Mouse (Mus musculus): ENCODE data around the gene Map2k2. TPM values are rescaled to one million over a fixed set of nuclear protein-coding genes. Genes with fewer than 3 reads are reported as not detected.
A peak's percentile ranks its signal among the peaks of the same experiment; 100 is the strongest.

Gene Map2k2
- polyA plus RNA-seq, 1 experiment from 2014 or later, result 100 TPM

DNA sequence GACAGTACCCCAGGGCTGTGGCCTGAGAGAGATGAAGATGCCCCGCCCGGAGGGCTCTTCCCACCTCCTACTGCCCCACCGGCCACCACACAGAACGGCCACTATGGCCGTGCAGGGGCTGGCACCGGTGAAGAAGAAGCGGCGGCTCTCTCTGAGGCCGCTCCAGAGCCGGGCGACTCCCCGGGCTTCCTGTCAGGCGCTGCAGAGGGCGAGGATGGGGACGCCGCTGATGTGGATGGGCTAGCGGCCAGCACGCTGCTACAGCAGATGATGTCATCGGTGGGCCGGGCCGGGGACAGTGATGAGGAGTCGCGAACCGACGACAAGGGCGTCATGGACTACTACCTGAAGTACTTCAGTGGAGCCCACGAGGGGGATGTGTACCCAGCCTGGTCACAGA, 39.0 kb downstream of the Map2k2 start:
- WGBS (ENCODE audit: insufficient replicate concordance), result 89% methylated on average over 27 of the region's 27 CpGs
- H3K27me3 ChIP-seq (ENCODE audit: control insufficient read depth, insufficient read depth, low read depth, low read length), result no peaks in the 10 kb centered on the region
- peaks cover 47% of the 10 kb centered on the region for H3K4me1 ChIP-seq (ENCODE audit: control insufficient read depth, low read depth, low read length)
- no peak overlapping the region for H3K4me2 ChIP-seq (ENCODE audit: low read depth, low read length)
- no peak overlapping the region for H3K4me3 ChIP-seq (ENCODE audit: low read depth, low read length)
- ATAC-seq (ENCODE audit: low read depth), result no peak
- peaks cover 67% of the 10 kb centered on the region for H3K36me3 ChIP-seq (ENCODE audit: control insufficient read depth, insufficient read depth)
- no peak overlapping the region for H3K9ac ChIP-seq (ENCODE audit: low read depth, low read length)
- H3K27ac ChIP-seq (ENCODE audit: low read length), result no peak overlapping the region
- no peaks in the 10 kb centered on the region for H3K9me3 ChIP-seq (replicated peaks; ENCODE audit: control insufficient read depth, low read length)

DNA sequence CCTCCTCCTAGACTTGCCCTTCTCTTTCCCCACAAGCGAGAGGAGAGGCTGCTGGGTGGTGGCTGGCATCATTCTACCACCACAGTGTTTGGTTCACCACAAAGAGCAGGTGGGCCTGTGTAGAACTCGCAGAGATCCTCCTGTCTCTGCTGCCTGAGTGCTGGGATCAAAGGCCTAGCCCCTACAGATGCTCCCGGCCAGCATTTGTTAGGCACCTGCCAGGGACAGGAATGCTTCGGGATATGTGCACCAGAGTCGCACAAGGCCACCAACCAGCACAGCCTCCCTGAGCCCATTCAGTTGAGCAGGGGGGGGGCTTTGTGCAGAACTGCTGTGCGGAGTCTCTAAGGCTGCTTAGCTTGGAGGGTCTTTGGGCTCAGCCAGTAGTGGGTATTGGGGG, 39.6 kb downstream of the Map2k2 start:
- Histone ChIP-seq H3K4me3 (ENCODE audit: low read depth, low read length) (no peak overlapping the region), H3K27me3 (ENCODE audit: control insufficient read depth, insufficient read depth, low read depth, low read length) (no peaks in the 10 kb centered on the region), H3K9me3 (replicated peaks; ENCODE audit: control insufficient read depth, low read length) (no peaks in the 10 kb centered on the region), H3K36me3 (ENCODE audit: control insufficient read depth, insufficient read depth) (peaks cover 74% of the 10 kb centered on the region), H3K4me1 (ENCODE audit: control insufficient read depth, low read depth, low read length) (peaks cover 40% of the 10 kb centered on the region), H3K27ac (ENCODE audit: low read length) (no peak overlapping the region), H3K4me2 (ENCODE audit: low read depth, low read length) (no peak overlapping the region), H3K9ac (ENCODE audit: low read depth, low read length) (no peak overlapping the region)
- WGBS (ENCODE audit: insufficient replicate concordance), result 90% methylated on average over 6 of the region's 6 CpGs
- ATAC-seq (ENCODE audit: low read depth), result no peak

DNA sequence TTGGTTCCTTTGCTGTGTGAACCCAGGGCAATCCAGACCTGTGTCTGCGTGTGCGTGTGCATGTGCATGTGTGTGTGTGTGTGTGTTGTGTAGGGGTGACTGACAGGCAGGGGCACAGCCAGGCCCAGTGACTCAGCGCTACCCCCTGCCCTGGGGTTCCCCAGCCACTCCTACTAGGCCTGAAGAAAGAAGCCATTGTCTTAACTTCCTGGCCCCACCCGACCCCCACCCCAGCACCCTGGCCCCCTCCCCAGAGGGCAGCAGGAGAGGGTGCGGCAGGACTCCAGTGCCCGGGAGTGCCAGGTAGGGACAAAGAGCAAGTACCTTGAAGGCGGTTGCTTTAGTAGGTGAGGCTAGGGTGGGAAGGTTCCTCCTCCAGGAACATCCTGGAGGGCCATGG, 40.1 kb downstream of the Map2k2 start:
- Histone ChIP-seq H3K9me3 (replicated peaks; ENCODE audit: control insufficient read depth, low read length) (no peaks in the 10 kb centered on the region), H3K36me3 (ENCODE audit: control insufficient read depth, insufficient read depth) (peaks cover 76% of the 10 kb centered on the region), H3K27me3 (ENCODE audit: control insufficient read depth, insufficient read depth, low read depth, low read length) (no peaks in the 10 kb centered on the region), H3K27ac (ENCODE audit: low read length) (no peak overlapping the region), H3K4me2 (ENCODE audit: low read depth, low read length) (no peak overlapping the region), H3K9ac (ENCODE audit: low read depth, low read length) (no peak overlapping the region), H3K4me3 (ENCODE audit: low read depth, low read length) (no peak overlapping the region), H3K4me1 (ENCODE audit: control insufficient read depth, low read depth, low read length) (peaks cover 36% of the 10 kb centered on the region)
- 79% methylated on average over 7 of the region's 7 CpGs for WGBS (ENCODE audit: insufficient replicate concordance)
- ATAC-seq (ENCODE audit: low read depth), result no peak

DNA sequence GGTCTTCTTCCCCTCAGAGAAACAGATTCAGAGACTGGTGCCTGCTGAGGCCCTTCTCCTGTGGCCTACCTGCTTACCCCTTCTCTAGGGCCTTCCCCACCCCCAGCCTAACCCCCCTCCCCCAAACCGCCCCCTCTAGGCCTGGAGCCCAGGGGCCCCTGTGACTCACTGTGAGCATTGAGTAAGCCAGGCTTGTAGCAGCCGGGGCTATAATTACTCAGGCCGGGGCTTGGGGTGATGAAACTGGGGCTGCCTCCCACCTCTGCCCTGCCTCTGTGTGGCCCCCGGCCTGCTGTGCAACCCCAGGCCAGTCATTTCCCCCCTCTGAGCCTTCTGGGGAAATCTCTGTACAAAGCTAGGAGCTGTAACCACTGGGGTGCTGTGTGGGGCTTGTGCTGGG, 40.6 kb downstream of the Map2k2 start:
- Histone ChIP-seq H3K4me2 (ENCODE audit: low read depth, low read length) (no peak overlapping the region), H3K36me3 (ENCODE audit: control insufficient read depth, insufficient read depth) (peaks cover 78% of the 10 kb centered on the region), H3K27me3 (ENCODE audit: control insufficient read depth, insufficient read depth, low read depth, low read length) (no peaks in the 10 kb centered on the region), H3K4me3 (ENCODE audit: low read depth, low read length) (no peak overlapping the region; the same call in 1 of the 2 replicates), H3K9me3 (replicated peaks; ENCODE audit: control insufficient read depth, low read length) (no peaks in the 10 kb centered on the region), H3K4me1 (ENCODE audit: control insufficient read depth, low read depth, low read length) (peaks cover 31% of the 10 kb centered on the region), H3K9ac (ENCODE audit: low read depth, low read length) (no peak overlapping the region), H3K27ac (ENCODE audit: low read length) (no peak overlapping the region)
- WGBS (ENCODE audit: insufficient replicate concordance), result 87% methylated on average over 4 of the region's 4 CpGs
- no peak for ATAC-seq (ENCODE audit: low read depth)

DNA sequence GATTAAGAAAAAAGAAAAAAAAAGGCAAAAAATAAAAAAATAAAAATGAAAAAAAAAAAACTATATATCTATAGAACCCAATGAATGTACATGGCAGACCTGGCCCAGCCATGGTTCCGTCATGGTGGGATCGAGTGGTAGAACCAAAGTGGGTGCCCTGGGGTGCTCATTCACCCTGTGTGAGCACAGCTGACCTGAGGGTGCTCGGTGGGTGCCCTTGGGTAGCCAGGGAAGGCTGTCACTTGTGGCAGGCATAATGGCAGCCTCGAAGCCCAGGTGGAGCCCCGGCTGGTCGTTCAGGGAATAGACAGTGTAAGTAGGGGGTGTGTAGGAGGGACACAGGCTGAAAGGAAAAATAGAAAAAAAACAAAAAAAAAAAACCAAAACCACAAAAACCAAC, 45.5 kb downstream of the Map2k2 start:
- Histone ChIP-seq H3K27me3 (ENCODE audit: control insufficient read depth, insufficient read depth, low read depth, low read length) (no peaks in the 10 kb centered on the region), H3K4me1 (ENCODE audit: control insufficient read depth, low read depth, low read length) (peaks cover 9% of the 10 kb centered on the region), H3K9ac (ENCODE audit: low read depth, low read length) (no peak overlapping the region), H3K4me2 (ENCODE audit: low read depth, low read length) (no peak overlapping the region), H3K36me3 (ENCODE audit: control insufficient read depth, insufficient read depth) (peaks cover 80% of the 10 kb centered on the region), H3K4me3 (ENCODE audit: low read depth, low read length) (no peak overlapping the region), H3K9me3 (replicated peaks; ENCODE audit: control insufficient read depth, low read length) (no peaks in the 10 kb centered on the region), H3K27ac (ENCODE audit: low read length) (no peak overlapping the region)
- 51% methylated on average over 6 of the region's 6 CpGs for WGBS (ENCODE audit: insufficient replicate concordance)
- ATAC-seq (ENCODE audit: low read depth), result no peak

DNA sequence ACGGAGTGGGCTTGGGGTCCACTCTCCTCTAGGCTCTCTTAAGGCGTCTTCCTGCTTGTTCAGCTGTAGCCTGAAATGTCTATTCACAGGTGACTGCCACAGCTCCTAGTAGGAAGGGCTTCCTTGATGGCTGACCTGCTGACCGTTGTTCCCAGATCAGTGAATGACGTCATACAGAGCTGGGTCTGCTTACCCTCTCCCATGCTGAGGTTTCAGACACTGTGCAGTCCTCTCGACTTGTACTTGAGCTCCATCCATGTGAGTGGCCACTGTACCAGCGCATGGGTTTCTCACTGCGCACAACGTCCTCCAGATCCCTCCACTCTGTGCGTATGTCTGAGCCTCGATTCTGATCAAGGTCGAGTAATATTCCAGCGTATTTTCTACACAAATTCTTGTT, 46.9 kb downstream of the Map2k2 start:
- no peaks in the 10 kb centered on the region for H3K27me3 ChIP-seq (ENCODE audit: control insufficient read depth, insufficient read depth, low read depth, low read length)
- no peak overlapping the region for H3K4me3 ChIP-seq (ENCODE audit: low read depth, low read length)
- no peak overlapping the region; the same call in 1 of the 2 replicates for H3K27ac ChIP-seq (ENCODE audit: low read length)
- H3K36me3 ChIP-seq (ENCODE audit: control insufficient read depth, insufficient read depth), result peaks cover 80% of the 10 kb centered on the region
- 51% methylated on average over 12 of the region's 12 CpGs for WGBS (ENCODE audit: insufficient replicate concordance)
- peaks cover 8% of the 10 kb centered on the region for H3K4me1 ChIP-seq (ENCODE audit: control insufficient read depth, low read depth, low read length)
- no peaks in the 10 kb centered on the region for H3K9me3 ChIP-seq (replicated peaks; ENCODE audit: control insufficient read depth, low read length)
- no peak overlapping the region for H3K9ac ChIP-seq (ENCODE audit: low read depth, low read length)
- peak; percentile 20; the same call in 1 of the 2 replicates for ATAC-seq (ENCODE audit: low read depth)
- no peak overlapping the region for H3K4me2 ChIP-seq (ENCODE audit: low read depth, low read length)

DNA sequence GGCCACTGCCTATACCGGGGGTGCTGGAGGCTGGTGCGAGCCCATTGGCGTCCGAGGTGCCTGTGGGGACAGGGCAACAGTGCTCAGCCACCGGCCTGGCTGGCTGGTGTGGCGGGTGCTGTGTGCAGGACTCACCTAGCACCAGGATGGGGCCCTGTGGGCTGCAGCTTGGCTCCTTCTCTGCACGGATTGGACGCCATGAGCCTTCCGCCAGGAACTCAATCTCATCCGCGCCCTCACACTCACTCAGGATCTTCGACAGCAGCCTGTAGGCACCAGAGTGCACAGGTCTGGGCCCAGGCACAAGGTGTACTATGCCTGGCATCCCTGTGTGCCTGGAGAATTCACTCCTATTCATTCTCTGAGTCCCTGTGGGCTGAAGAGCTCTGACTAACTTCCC, 48.6 kb downstream of the Map2k2 start:
- Histone ChIP-seq H3K36me3 (ENCODE audit: control insufficient read depth, insufficient read depth) (peaks cover 68% of the 10 kb centered on the region), H3K9me3 (replicated peaks; ENCODE audit: control insufficient read depth, low read length) (no peaks in the 10 kb centered on the region), H3K9ac (ENCODE audit: low read depth, low read length) (no peak overlapping the region), H3K27me3 (ENCODE audit: control insufficient read depth, insufficient read depth, low read depth, low read length) (no peaks in the 10 kb centered on the region), H3K4me1 (ENCODE audit: control insufficient read depth, low read depth, low read length) (peaks cover 10% of the 10 kb centered on the region), H3K27ac (ENCODE audit: low read length) (no peak overlapping the region), H3K4me3 (ENCODE audit: low read depth, low read length) (no peak overlapping the region), H3K4me2 (ENCODE audit: low read depth, low read length) (no peak overlapping the region)
- WGBS (ENCODE audit: insufficient replicate concordance), result 87% methylated on average over 11 of the region's 12 CpGs
- no peak for ATAC-seq (ENCODE audit: low read depth)

DNA sequence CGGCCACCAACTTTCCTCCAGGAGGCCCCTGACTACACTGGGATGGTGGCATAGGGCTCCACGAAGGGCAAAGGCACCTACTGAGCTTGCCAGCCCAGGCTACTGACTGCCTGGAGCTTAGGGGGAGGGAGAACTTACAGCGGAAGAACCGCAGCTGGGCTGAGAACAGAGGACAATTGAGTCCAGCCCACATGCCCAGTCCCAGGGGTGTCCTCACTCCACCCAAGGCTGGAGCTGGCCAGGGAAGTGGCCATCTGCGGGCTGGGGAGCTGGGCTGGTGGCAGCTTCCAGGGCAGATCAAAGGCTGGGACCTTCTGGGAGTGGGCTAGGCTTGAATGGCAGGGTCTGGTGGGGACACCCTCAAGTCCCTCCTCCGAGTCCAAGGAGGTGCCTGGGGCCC, 49.0 kb downstream of the Map2k2 start:
- Histone ChIP-seq H3K9me3 (replicated peaks; ENCODE audit: control insufficient read depth, low read length) (no peaks in the 10 kb centered on the region), H3K27ac (ENCODE audit: low read length) (no peak overlapping the region), H3K4me1 (ENCODE audit: control insufficient read depth, low read depth, low read length) (peaks cover 12% of the 10 kb centered on the region), H3K27me3 (ENCODE audit: control insufficient read depth, insufficient read depth, low read depth, low read length) (no peaks in the 10 kb centered on the region), H3K36me3 (ENCODE audit: control insufficient read depth, insufficient read depth) (peaks cover 63% of the 10 kb centered on the region), H3K4me3 (ENCODE audit: low read depth, low read length) (no peak overlapping the region), H3K9ac (ENCODE audit: low read depth, low read length) (no peak overlapping the region), H3K4me2 (ENCODE audit: low read depth, low read length) (no peak overlapping the region)
- 89% methylated on average over 6 of the region's 6 CpGs for WGBS (ENCODE audit: insufficient replicate concordance)
- ATAC-seq (ENCODE audit: low read depth), result no peak

DNA sequence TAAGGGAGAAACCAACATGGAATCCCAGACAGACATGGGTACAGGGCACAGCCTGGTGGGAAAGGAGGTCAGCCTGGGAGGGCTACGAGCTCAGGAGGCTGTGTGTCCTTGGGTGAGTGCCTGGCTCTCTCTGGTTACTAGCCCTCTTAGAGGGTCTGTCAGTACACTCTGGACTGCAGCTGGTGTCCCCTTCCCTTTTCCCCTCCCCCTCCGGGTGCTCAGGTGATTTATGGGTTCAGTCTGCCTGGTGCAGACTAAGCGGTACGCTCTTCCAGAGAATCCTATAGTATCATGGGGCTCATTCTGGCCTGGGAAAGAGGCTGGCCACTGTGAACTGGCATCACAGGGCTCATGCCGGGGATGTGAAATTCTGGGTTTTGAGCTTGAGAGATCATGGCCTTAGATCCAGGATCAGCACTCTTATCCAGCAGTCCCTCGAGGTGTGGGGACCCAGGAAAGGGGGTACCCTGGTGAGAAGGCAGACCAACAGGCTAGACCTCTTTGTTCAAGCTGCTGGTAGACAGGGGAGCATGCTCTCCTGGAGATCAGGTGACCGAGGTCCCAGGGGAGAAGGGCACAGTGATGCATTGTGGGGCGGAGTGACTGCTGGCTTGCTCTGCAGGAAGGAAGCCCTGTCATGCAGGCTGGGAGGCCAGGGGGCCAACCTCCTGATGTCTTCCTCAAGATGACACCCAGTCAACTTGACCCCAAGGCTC, 56.0 kb downstream of the Map2k2 start:
- Histone ChIP-seq H3K9me3 (replicated peaks; ENCODE audit: control insufficient read depth, low read length) (no peaks in the 10 kb centered on the region), H3K9ac (ENCODE audit: low read depth, low read length) (no peak overlapping the region), H3K36me3 (ENCODE audit: control insufficient read depth, insufficient read depth) (peaks cover 23% of the 10 kb centered on the region), H3K27me3 (ENCODE audit: control insufficient read depth, insufficient read depth, low read depth, low read length) (no peaks in the 10 kb centered on the region), H3K4me3 (ENCODE audit: low read depth, low read length) (no peak overlapping the region), H3K4me2 (ENCODE audit: low read depth, low read length) (no peak overlapping the region), H3K4me1 (ENCODE audit: control insufficient read depth, low read depth, low read length) (peaks cover 31% of the 10 kb centered on the region), H3K27ac (ENCODE audit: low read length) (no peak overlapping the region)
- WGBS (ENCODE audit: insufficient replicate concordance), result 66% methylated on average over 8 of the region's 8 CpGs
- ATAC-seq (ENCODE audit: low read depth), result no peak
